Mouse (Mus musculus) stomach, embryonic 15.5 days (tissue): Measurements from ENCODE around the gene Pnma5. TPM values are rescaled to one million over a fixed set of nuclear protein-coding genes. Genes with fewer than 3 reads are reported as not detected.

Experiments used
- microRNA counts: library from miRNA; unstranded; fragments of <30 nt; microRNA quantifications from one replicate; lab custom pipeline; 2016
- microRNA-seq: library from miRNA; unstranded; fragments of <30 nt; microRNA quantifications from one replicate; pipeline ENCODE4, GENCODE M21; 2016
- polyA plus RNA-seq: library from polyadenylated mRNA; unstranded; fragments of >200 nt; fragmentation: Nextera tagmentation; extraction: Ambion mirVana; gene quantifications from 2 replicates; pipeline ENCODE4 v1.2.1, GENCODE M21; 2015

Pnma5 gene
- polyA plus RNA-seq, 1 experiment from 2014 or later: 0.17 TPM

MicroRNA genes within 50 kb of the gene (microRNA counts, 519-probe panel; counts per million panel counts)
- microRNA mmu-miR-2137 (lab: Ali Mortazavi, UCI): 1,779 counts per million, percentile 15 among the panel's probes with 10 or more counts

Small RNA genes within 50 kb of the gene (microRNA-seq; reads per million reads assigned to microRNA genes)
- 1.7 reads per million for gene Mir2137

Other genes starting within 250 kb of the Pnma5 start
- 0.50 and 0.92 TPM in 2 replicates for gene Gabrq, start 211.9 kb downstream of the Pnma5 start, polyA plus RNA-seq
- gene Cetn2, start 118.7 kb downstream of the Pnma5 start, polyA plus RNA-seq: 64.8 and 75.0 TPM in 2 replicates
- gene Nsdhl, start 118.5 kb downstream of the Pnma5 start, polyA plus RNA-seq: 29.6 and 32.1 TPM in 2 replicates
- gene Zfp185, start 49.8 kb downstream of the Pnma5 start, polyA plus RNA-seq: 11.1 and 13.8 TPM in 2 replicates
- gene Pnma3, start 27.7 kb upstream of the Pnma5 start, polyA plus RNA-seq: 0.13 and 0.21 TPM in 2 replicates
- 1.9 and 2.1 TPM in 2 replicates for gene Xlr4a, start 45.4 kb upstream of the Pnma5 start, polyA plus RNA-seq
- gene Xlr3a, start 60.0 kb upstream of the Pnma5 start, polyA plus RNA-seq: 5.8 and 9.2 TPM in 2 replicates
- gene Gm14685, start 79.9 kb upstream of the Pnma5 start, polyA plus RNA-seq: 0.04 and 0.15 TPM in 2 replicates
- 0.15 TPM in 1 of 2 replicates, not detected in the other for gene Xlr5b, start 111.7 kb upstream of the Pnma5 start, polyA plus RNA-seq
- 0.12 TPM in 1 of 2 replicates, not detected in the other for gene DXBay18, start 112.3 kb upstream of the Pnma5 start, polyA plus RNA-seq
- not detected in 2 replicates for gene Spin2d, start 139.9 kb upstream of the Pnma5 start, polyA plus RNA-seq
- 12.4 and 13.5 TPM in 2 replicates for gene Xlr3b, start 155.1 kb upstream of the Pnma5 start, polyA plus RNA-seq
- gene Xlr4b, start 177.2 kb upstream of the Pnma5 start, polyA plus RNA-seq: 1.1 and 1.6 TPM in 2 replicates
- 16.8 and 17.5 TPM in 2 replicates for gene F8a, start 191.2 kb upstream of the Pnma5 start, polyA plus RNA-seq
- gene Xlr4c, start 206.0 kb upstream of the Pnma5 start, polyA plus RNA-seq: 0.30 and 0.81 TPM in 2 replicates
- not detected in 2 replicates for gene Xlr3c, start 228.3 kb upstream of the Pnma5 start, polyA plus RNA-seq